Comparison of ENCODE assay signal across 9 mouse cellular contexts in the genomic region with DNA sequence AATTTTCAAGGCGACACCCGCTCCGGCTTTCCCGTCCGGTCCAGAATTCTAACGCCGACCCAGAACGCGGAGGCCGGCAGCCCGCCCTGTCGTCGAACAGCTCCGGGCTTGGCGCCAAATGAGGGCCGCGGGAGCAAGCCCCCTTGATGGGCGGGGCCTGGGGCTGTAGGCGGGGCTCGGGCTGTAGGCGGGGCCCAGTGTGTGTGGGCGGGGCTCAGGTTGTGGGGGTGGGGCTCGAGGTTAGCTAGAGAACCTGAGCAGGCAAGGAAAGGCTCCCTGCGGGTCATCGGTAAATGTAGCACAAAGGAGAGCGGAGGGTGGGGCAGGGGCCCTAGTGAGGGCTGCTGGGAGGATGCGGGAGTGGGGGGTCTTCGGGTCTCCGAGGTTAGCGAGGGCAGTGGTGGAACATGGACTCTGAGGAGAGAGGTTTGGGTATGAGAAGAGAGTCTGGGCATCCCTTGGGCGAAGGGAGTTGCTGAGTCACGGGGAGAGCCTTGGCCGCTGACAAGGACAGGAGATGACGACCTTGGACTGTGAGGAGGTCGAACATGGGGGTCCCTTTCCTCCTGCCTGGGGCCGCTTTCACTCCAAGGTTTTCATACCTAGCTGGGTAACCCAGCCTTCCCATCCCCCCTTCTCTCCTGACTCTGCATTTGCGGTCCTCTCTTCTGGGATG. TPM values are rescaled to one million over a fixed set of nuclear protein-coding genes. Genes with fewer than 3 reads are reported as not detected.
DNase-seq lines count a peak whose midpoint lies in the region; ATAC-seq and TF ChIP-seq lines count a peak whose summit lies in the region.
"Had no signal": no experiment of that assay in that cellular context is flagged by ENCODE, and none has a peak within 500 bp of the region (broad histone marks: within the 10 kb centered on the region; RNA-seq: fewer than 3 reads in every experiment).

A gene (minus strand): TSS at position 120 of the 676 bp plus-strand sequence.

- no peaks in the 10 kb centered on the region for H3K36me3 ChIP-seq in forebrain, embryonic 11.5 days (ENCODE audit: control insufficient read depth, insufficient read depth, low read length)
- H3K36me3 ChIP-seq in hindbrain, embryonic 11.5 days (ENCODE audit: control insufficient read depth, insufficient read depth, low read length) = no peaks in the 10 kb centered on the region
- no peaks in the 10 kb centered on the region for H3K36me3 ChIP-seq in liver, embryonic 11.5 days (ENCODE audit: control insufficient read depth, insufficient read depth, low read length)
- no peaks in the 10 kb centered on the region for H3K36me3 ChIP-seq in midbrain, postnatal 0 days (ENCODE audit: insufficient read depth, low read length)

- H3K4me1 ChIP-seq in forebrain, embryonic 11.5 days (replicated peaks; ENCODE audit: control insufficient read depth, insufficient read depth, low read length) = no peaks in the 10 kb centered on the region
- H3K4me1 ChIP-seq in hindbrain, embryonic 11.5 days (replicated peaks; ENCODE audit: control insufficient read depth, insufficient read depth, low read length) = no peaks in the 10 kb centered on the region
- no peaks in the 10 kb centered on the region for H3K4me1 ChIP-seq in liver, embryonic 11.5 days (replicated peaks; ENCODE audit: control insufficient read depth, insufficient read depth, low read length)
- H3K4me1 ChIP-seq in midbrain, postnatal 0 days (ENCODE audit: insufficient read depth, low read length) = no peaks in the 10 kb centered on the region; the same call in 1 of the 2 replicates

- peak within 1 kb of the TSS; percentile 12; the same call in 1 of the 2 replicates for H3K4me3 ChIP-seq in forebrain, embryonic 11.5 days (ENCODE audit: low read depth, low read length)
- peak within 1 kb of the TSS; percentile 23 for H3K4me3 ChIP-seq in hindbrain, embryonic 11.5 days (ENCODE audit: low read depth, low read length)
- peak within 1 kb of the TSS; percentile 42 for H3K4me3 ChIP-seq in liver, embryonic 11.5 days (ENCODE audit: low read depth, low read length)
- peak within 1 kb of the TSS; percentile 32 for H3K4me3 ChIP-seq in midbrain, postnatal 0 days (ENCODE audit: low read depth, low read length)

- ATAC-seq in forebrain, embryonic 11.5 days (replicated peaks; ENCODE audit: low FRiP score) = no peak; the same call in 1 of the 2 replicates
- ATAC-seq in hindbrain, embryonic 11.5 days (ENCODE audit: low FRiP score) = peak; percentile 10; the same call in 1 of the 2 replicates
- peak; percentile 61; the same call in 1 of the 2 replicates for ATAC-seq in liver, embryonic 11.5 days (replicated peaks; ENCODE audit: low FRiP score)
- ATAC-seq in midbrain, postnatal 0 days (ENCODE audit: low FRiP score) = no peak

- no peak within 1 kb of the TSS for H3K27ac ChIP-seq in forebrain, embryonic 11.5 days (ENCODE audit: low read depth, low read length)
- no peak within 1 kb of the TSS for H3K27ac ChIP-seq in hindbrain, embryonic 11.5 days (ENCODE audit: low read depth, low read length)
- H3K27ac ChIP-seq in liver, embryonic 11.5 days (ENCODE audit: low read depth, low read length) = no peak within 1 kb of the TSS
- H3K27ac ChIP-seq in midbrain, postnatal 0 days (ENCODE audit: low read depth, low read length) = no peak within 1 kb of the TSS

- no peaks in the 10 kb centered on the region for H3K9me3 ChIP-seq in forebrain, embryonic 11.5 days (ENCODE audit: control insufficient read depth, low read length)
- H3K9me3 ChIP-seq in hindbrain, embryonic 11.5 days (ENCODE audit: control insufficient read depth, low read length) = no peaks in the 10 kb centered on the region
- peaks cover 2% of the 10 kb centered on the region; the same call in 1 of the 2 replicates for H3K9me3 ChIP-seq in liver, embryonic 11.5 days (ENCODE audit: control insufficient read depth, low read length)
- H3K9me3 ChIP-seq in midbrain, postnatal 0 days (ENCODE audit: low read length) = no peaks in the 10 kb centered on the region

- H3K9ac ChIP-seq in forebrain, embryonic 11.5 days (ENCODE audit: low read length) = peak within 1 kb of the TSS; percentile 14; the same call in 1 of the 2 replicates
- no peak within 1 kb of the TSS for H3K9ac ChIP-seq in hindbrain, embryonic 11.5 days (ENCODE audit: low read depth, low read length)
- H3K9ac ChIP-seq in liver, embryonic 11.5 days (ENCODE audit: low read depth, low read length) = peak within 1 kb of the TSS; percentile 48
- no peak within 1 kb of the TSS for H3K9ac ChIP-seq in midbrain, postnatal 0 days (replicated peaks; ENCODE audit: low read length, poor library complexity, severe bottlenecking)

- peak within 1 kb of the TSS; percentile 41; the same call in 1 of the 2 replicates for H3K4me2 ChIP-seq in forebrain, embryonic 11.5 days (ENCODE audit: low read depth, low read length, severe bottlenecking)
- H3K4me2 ChIP-seq in hindbrain, embryonic 11.5 days (replicated peaks; ENCODE audit: low read depth, low read length) = peak within 1 kb of the TSS; percentile 33
- peak within 1 kb of the TSS; percentile 62 for H3K4me2 ChIP-seq in liver, embryonic 11.5 days
- H3K4me2 ChIP-seq in midbrain, postnatal 0 days (ENCODE audit: low read depth, low read length, poor library complexity, severe bottlenecking) = peak within 1 kb of the TSS; percentile 50

- peaks cover 5% of the 10 kb centered on the region; the same call in 1 of the 2 replicates for H3K27me3 ChIP-seq in forebrain, embryonic 11.5 days (ENCODE audit: control insufficient read depth, insufficient read depth, low read length)
- peaks cover 8% of the 10 kb centered on the region for H3K27me3 ChIP-seq in hindbrain, embryonic 11.5 days (ENCODE audit: control insufficient read depth, insufficient read depth, low read length)
- H3K27me3 ChIP-seq in liver, embryonic 11.5 days (replicated peaks; ENCODE audit: control insufficient read depth, insufficient read depth, low read length) = peaks cover 14% of the 10 kb centered on the region
- no peaks in the 10 kb centered on the region for H3K27me3 ChIP-seq in midbrain, postnatal 0 days (ENCODE audit: insufficient read depth, low read length)

- TF ChIP-seq CTCF in midbrain, postnatal 0 days (IDR thresholded peaks at IDR 0.05) = no peak

- 12% methylated on average over 36 of the region's 37 CpGs for WGBS in forebrain, embryonic 11.5 days
- 12% methylated on average over 34 of the region's 37 CpGs for WGBS in hindbrain, embryonic 11.5 days
- WGBS in liver, embryonic 11.5 days = 12% methylated on average over 37 of the region's 37 CpGs
- WGBS in midbrain, postnatal 0 days = 13% methylated on average over 37 of the region's 37 CpGs

- DNase-seq in urinary bladder, postnatal 14 days (ENCODE audit: low spot score) = peak; percentile 51
- DNase-seq in urinary bladder, adult 2 months (ENCODE audit: low spot score) = no peak
- peak; percentile 77 for DNase-seq in forebrain, embryonic 11.5 days (ENCODE audit: low spot score)
- DNase-seq in hindbrain, embryonic 11.5 days (ENCODE audit: low spot score) = peak; percentile 57
- DNase-seq in liver, embryonic 11.5 days (ENCODE audit: low spot score) = peak; percentile 57
- DNase-seq in midbrain, postnatal 0 days (ENCODE audit: low spot score) = peak; percentile 40
- DNase-seq in thymus, postnatal 10 days (ENCODE audit: low spot score in 2 of 2) = peak; percentile 40 to 64
- no peak for DNase-seq in cerebellum, adult 9-10 months

RNA-seq across cellular contexts. Expression of the gene that starts here (rescaled TPM):
- 1.2 and 1.9 TPM in 2 replicates for polyA plus RNA-seq in urinary bladder, adult 2 months (2012; rRNA removed)
- 1.5 and 1.6 TPM in 2 replicates for polyA plus RNA-seq in forebrain, embryonic 11.5 days (2014; fragmentation: Nextera tagmentation; extraction: Ambion mirVana)
- 1.2 and 1.5 TPM in 2 replicates for polyA plus RNA-seq in hindbrain, embryonic 11.5 days (2014; fragmentation: Nextera tagmentation; extraction: Ambion mirVana)
- 0.88 and 0.94 TPM in 2 replicates for polyA plus RNA-seq in liver, embryonic 11.5 days (2014; fragmentation: Nextera tagmentation; extraction: Ambion mirVana)
- total RNA-seq in midbrain, postnatal 0 days (2014; rRNA removed) = 0.90 and 1.1 TPM in 2 replicates
- 0.93 and 1.1 TPM in 2 replicates for polyA plus RNA-seq in midbrain, postnatal 0 days (2015; fragmentation: Nextera tagmentation; extraction: Ambion mirVana)
- total RNA-seq: neutrophil, adult 5-6 weeks had no signal

Comparison
In these comparisons a context has a peak if more than half of its experiments do, and no peak if none do; other contexts are left out.
1. DNase-seq: peak in urinary bladder, postnatal 14 days (single experiment), forebrain, embryonic 11.5 days (single experiment), hindbrain, embryonic 11.5 days (single experiment), midbrain, postnatal 0 days (single experiment) and thymus, postnatal 10 days (2 of 2); none in urinary bladder, adult 2 months (single experiment) and cerebellum, adult 9-10 months (single experiment).
2. Peak in DNase-seq, ATAC-seq, H3K4me3 ChIP-seq, H3K9ac ChIP-seq and H3K4me2 ChIP-seq in liver, embryonic 11.5 days; RNA of the gene not detected or under 1 TPM.
3. Peak in every context shown above with its lines, with median percentiles within 50 percentile points of each other: H3K4me2 ChIP-seq and H3K4me3 ChIP-seq.